In the genomic region with DNA sequence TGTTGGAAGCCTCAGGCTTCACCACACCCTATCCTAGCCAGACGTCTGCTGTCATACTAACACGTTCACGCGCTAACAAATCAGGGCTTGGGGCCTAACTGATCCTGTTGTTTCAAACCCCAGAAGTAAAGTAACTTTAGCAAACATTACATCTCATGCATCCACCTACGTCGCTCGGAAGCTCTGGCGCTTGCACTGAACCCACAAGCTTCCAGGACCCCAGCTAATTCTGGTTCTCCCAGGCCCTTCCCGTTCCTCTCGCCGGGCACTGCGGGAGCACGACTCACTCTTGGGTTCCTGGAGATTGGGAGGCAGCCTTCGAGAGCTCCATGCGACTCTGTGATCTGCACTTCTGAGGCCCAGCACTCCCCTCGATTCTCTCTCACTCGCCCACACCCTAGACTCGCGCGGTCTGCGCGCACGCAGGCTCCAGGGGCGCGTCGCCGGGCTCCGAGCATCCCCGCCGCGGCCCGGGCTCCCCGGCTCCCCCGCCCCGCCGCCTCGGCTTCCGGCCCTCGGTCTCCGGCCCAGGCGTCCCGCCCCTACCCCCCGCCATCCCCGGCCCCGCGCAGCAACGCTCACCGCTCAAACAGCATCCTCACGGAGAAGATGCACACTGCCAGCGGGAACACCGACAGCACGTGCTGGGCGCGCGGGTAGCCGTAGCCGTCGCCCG, we compare ENCODE assay signal across 1 mouse cellular context.
TF ChIP-seq lines count a peak whose summit lies in the region.

No protein-coding gene starts in this region.

TF ChIP-seq in MEL, 35 proteins besides CTCF, POLR2A, EP300 and RAD21 (continued from another document):
- TF ChIP-seq TCF12 (IDR thresholded peaks at IDR 0.05; ENCODE audit: low read depth, low read length): no peak
- TF ChIP-seq CHD1 (IDR thresholded peaks at IDR 0.05; ENCODE audit: low read depth, low read length): peak; percentile 83; the same call in 1 of the 2 replicates
- TF ChIP-seq ZMIZ1 (IDR thresholded peaks at IDR 0.05; ENCODE audit: low read depth, low read length): no peak
- TF ChIP-seq ETS1 (IDR thresholded peaks at IDR 0.05; ENCODE audit: low read depth, low read length): no peak
- TF ChIP-seq UBTF (IDR thresholded peaks at IDR 0.05; ENCODE audit: borderline replicate concordance, insufficient read depth, low read depth, low read length): 0 out of 2 replicates have a peak, but pooled peaks have one; percentile 22
- peak; percentile 38; the same call in 1 of the 2 replicates for TF ChIP-seq SIN3A (IDR thresholded peaks at IDR 0.05; ENCODE audit: low read length)
- no peak; the same call in 1 of the 2 replicates for TF ChIP-seq NRF1 (IDR thresholded peaks at IDR 0.05; ENCODE audit: insufficient read depth, low read depth, low read length, poor library complexity, severe bottlenecking)
- TF ChIP-seq MXI1 (IDR thresholded peaks at IDR 0.05; ENCODE audit: low read depth, low read length): peak; percentile 63
- TF ChIP-seq ZC3H11A (IDR thresholded peaks at IDR 0.05; ENCODE audit: low read depth, low read length): no peak
- TF ChIP-seq MEF2A (IDR thresholded peaks at IDR 0.05; ENCODE audit: extremely low read depth, insufficient replicate concordance, low read depth, low read length, poor library complexity, severe bottlenecking): no peak
- no peak for TF ChIP-seq NELFE (IDR thresholded peaks at IDR 0.05; ENCODE audit: low read depth, low read length)
- TF ChIP-seq MYC (IDR thresholded peaks at IDR 0.05; ENCODE audit: low read depth, low read length): no peak
- TF ChIP-seq GABPA (IDR thresholded peaks at IDR 0.05; ENCODE audit: low read depth, low read length): no peak
- no peak for TF ChIP-seq CHD2 (IDR thresholded peaks at IDR 0.05; ENCODE audit: low read length)
- 0 out of 2 replicates have a peak, but pooled peaks have one; percentile 8 for TF ChIP-seq HCFC1 (IDR thresholded peaks at IDR 0.05; ENCODE audit: low read depth, low read length)
